Mouse (Mus musculus): Measurements from ENCODE around the gene Ucp2.

Ucp2 gene

GRCm38 (mm10) chr7:100503076-100503475, 9.9 kb downstream of the Ucp2 start:
- no peak for DNase-seq (ENCODE audit: low read depth, low spot score)

DNA sequence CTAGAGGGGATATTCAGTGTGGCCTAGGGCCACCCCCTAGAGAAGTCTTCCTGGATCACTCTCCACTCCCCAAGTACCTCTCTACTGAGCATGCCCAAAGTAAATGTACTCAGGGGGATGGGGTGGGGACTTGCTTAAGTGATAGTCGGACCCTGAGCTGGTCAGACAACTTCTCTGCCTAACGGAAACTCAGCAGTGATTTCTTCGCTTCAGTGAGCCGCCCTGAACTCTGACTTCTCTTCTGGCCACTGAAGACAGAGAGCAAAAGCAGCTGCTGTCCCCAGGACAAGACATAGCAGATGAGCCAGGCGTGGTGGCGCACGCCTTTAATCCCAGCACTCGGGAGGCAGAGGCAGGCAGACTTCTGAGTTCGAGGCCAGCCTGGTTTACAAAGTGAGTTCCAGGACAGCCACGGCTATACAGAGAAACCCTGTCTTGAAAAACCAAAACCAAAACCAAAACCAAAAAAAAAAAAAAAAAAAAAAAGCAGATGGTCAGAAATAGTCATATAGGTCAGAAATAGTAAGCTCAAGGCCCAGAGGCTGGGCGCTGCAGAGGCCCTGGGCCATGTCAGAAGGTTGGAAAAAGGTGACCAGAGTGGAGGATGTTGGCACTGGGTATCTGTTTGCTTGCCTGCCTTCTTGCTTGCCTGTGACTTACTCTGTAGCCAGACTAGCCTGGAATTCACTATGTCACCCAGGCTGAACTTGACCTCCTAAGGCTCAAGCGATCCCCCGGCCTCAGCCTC, 11.8 kb downstream of the Ucp2 start:
- no peak for DNase-seq (ENCODE audit: low read depth, low spot score)

DNA sequence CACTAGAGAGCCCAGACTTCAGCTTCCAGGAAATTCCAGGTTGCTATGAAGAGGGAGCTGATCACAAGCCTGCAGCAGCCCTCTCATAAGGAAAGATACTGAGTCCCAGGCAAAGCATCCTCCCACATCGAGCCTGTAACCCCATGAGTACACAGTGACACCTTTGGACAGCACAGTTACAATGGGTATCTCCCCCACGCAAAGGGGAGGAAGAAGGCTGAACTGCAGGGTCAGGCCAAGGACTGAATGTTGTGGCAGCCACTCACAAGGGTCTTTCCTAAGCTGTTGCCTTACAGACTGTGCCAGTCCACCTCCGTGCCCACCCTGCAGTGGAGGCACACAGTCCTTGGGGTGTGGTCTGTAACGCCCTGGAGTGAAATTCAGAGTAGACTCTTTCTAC, 13.4 kb downstream of the Ucp2 start:
- DNase-seq (ENCODE audit: low read depth, low spot score): no peak

DNA sequence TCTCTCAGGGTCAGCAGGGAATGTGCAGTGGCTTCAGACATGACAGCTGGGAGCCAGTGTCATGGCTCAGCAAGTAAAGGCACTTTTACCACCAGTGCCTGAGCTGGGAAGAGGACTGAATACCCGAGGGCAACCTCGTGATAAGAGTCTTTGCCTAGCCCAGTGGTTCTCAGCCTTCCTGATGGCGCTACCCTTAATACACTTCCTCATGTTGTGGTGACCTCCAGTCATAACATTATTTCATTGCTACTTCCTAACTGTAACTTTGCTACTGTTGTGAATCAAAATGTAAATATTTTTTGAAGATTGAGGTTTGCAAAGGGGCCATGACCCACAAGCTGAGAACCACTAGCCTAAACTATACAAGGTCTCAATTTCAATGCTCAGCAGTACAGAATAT, 15.5 kb downstream of the Ucp2 start:
- no peak for DNase-seq (ENCODE audit: low read depth, low spot score)

- peak; percentile 42 for DNase-seq (ENCODE audit: low read depth, low spot score)
Observed at GRCm38 (mm10) chr7:100511602-100512001, 18.5 kb downstream of the Ucp2 start.

DNA sequence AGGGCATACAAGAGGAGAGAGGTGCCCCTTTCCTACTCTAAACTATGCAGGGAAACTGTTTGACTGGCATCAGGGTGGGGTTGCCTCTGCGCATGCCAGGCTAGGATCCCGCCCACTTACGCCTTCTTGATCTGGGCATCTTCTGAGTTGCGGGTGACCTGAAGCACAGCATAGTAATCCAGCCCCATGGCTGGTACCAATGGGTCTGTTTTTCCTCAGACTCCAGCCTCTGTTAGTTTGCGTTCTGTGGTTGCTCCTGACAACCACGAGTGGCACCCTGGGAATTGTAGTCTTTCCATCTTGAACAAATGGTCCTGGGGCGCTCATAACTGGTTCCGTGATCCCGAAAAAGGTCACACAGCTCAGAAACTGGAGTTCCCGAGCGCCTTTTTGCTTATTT, 21.4 kb downstream of the Ucp2 start, which contains the start of gene Dnajb13:
Gene Dnajb13, minus strand, starts transcription at position 388 of the 400 bp plus-strand sequence.
- DNase-seq (ENCODE audit: low read depth, low spot score): peak; percentile 68

DNA sequence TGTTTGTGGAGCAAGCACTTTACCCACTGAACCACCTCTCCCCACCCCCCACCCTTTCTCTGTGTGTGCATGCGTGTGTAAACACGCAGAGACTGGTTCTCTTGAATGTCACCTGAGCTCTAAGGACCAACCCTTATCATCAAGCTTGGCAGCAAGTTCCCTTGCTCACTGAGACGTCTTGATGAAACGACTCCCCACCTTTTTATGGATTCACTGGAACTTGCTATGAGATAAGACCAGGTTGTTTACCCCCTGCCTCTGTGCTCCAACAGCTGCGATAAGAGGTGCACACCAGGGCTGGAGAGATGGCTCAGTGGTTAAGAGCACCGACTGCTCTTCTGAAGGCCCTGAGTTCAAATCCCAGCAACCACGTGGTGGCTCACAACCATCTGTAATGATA, 27.1 kb downstream of the Ucp2 start:
- DNase-seq (ENCODE audit: low read depth, low spot score): no peak

GRCm38 (mm10) chr7:100520663-100521285, 27.6 kb downstream of the Ucp2 start:
- DNase-seq (ENCODE audit: low read depth, low spot score): peak; percentile 88

DNA sequence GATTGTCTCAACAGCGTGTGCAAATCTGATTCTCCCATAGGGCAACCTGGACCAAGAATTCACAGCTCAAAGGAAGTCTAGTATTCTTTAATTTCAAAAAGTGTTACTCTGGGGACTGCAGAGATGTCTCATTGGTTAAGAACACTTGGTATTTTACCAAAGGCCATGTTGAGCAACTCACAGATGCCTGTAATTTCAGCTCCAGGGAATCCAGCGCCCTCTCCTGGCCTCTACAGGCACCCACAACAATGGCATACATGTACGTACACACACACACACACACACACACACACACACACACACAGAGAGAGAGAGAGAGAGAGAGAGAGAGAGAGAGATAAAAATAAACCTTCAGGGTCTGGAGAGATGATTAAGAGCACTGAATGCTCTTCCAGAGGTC, 29.1 kb downstream of the Ucp2 start:
- DNase-seq (ENCODE audit: low read depth, low spot score): peak; percentile 74

DNA sequence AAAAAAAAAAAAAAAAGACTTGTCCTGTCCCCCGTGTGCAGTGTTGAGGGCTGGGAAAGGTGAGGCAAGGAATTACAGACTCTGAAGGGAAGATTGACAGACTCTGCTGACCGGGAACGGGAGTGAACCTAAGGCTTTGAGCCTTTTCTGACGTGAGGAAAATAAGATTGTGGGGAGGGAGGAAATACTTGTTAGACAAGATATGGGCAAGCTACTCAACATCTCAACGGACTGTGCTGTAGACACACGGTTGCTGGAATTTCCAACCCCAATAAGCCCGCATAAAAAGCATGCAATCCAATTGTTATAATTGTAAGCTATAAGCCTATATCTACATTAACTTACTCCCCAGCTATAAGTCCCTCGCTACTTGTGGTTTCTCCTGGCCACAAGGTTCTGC, 31.5 kb downstream of the Ucp2 start:
- no peak for DNase-seq (ENCODE audit: low read depth, low spot score)

GRCm38 (mm10) chr7:100530766-100531165, 37.6 kb downstream of the Ucp2 start:
- DNase-seq (ENCODE audit: low read depth, low spot score): no peak

DNA sequence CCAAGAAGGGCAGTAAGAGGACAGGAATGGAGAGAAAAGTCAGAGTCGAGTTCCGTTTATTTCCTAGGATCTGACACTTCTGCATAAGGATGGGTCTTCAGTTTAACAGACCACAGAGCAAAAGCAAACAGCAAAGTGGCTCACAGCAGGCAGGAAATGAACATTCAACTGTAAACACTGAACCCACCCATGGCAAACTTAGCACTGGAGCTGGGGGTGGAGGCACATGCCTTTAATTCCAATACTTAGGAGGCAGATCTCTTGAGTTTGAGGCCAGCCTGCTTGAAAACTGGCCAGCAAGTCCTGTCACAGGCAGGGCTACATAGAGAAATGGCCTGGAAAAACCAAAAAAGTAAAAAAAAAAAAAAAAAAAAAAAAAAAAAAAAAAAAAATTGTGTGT, 40.4 kb downstream of the Ucp2 start:
- peak; percentile 32 for DNase-seq (ENCODE audit: low read depth, low spot score)

DNA sequence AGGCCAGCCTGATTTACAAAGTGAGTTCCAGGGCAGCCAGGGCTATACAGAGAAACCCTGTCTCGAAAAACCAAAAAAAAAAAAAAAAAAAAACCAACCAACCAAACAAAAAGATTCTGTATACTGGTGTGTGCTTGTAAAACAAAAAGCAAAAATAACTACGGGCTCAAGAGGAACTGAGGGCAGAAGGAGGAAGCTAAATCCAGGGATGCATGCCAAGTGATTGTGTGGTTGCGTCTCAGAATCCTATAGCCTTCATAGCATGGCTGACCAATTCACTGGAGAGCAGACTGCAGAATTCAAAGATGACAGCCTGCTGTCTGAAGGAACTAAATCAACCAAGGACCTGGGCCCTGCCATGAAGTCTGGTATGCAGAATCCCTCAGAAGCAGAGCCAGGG, 41.1 kb downstream of the Ucp2 start:
- no peak for DNase-seq (ENCODE audit: low read depth, low spot score)

DNA sequence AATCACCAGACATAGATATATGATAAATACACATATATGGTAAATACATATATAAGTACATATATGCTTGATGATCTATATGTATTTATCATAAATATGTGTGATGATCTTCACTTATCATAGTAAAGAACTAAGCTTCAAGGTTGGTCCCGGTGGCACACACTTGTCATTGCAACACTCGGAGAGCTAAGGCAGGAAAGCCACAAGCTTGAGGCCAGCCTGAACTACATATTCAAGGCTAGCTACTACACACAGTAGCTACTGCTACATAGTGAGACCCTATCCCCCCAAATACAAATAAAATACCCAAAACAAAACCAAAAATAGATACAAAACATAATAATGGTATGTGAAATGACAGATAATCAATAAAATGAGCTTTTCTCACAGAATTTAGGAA, 42.7 kb downstream of the Ucp2 start:
- DNase-seq (ENCODE audit: low read depth, low spot score): no peak

- peak; percentile 98 for DNase-seq (ENCODE audit: low read depth, low spot score)
Observed at GRCm38 (mm10) chr7:100536804-100537518, 43.8 kb downstream of the Ucp2 start, which contains the start of gene Coa4. Gene Coa4, plus strand, starts transcription at chr7:100537071.

GRCm38 (mm10) chr7:100537519-100537902, 44.4 kb downstream of the Ucp2 start:
- DNase-seq (ENCODE audit: low read depth, low spot score): no peak

- no peak for DNase-seq (ENCODE audit: low read depth, low spot score)
Observed at GRCm38 (mm10) chr7:100539516-100539915, 46.4 kb downstream of the Ucp2 start.

DNA sequence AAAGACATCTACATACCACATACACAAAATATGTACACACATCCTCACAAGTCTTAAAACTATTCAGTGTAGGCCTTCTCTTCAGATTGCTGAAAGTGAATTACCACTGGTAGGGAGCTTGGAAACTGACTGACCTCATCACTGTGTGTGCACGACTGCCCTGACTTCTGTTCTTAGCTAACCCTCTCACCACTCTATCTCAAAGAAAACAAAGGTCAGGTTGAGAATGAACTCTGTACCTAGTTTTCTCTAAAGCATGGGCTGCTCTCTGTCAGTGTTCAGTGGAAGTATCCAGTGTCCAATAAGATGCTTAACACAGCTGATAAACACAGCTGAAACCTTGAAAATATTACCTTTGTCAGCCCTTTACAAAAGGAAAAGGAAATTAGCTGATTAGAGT, 51.3 kb downstream of the Ucp2 start:
- no peak for DNase-seq (ENCODE audit: low read depth, low spot score)

GRCm38 (mm10) chr7:100547631-100548030, 54.5 kb downstream of the Ucp2 start:
- no peak for DNase-seq (ENCODE audit: low read depth, low spot score)

- no peak for DNase-seq (ENCODE audit: low read depth, low spot score)
Observed at GRCm38 (mm10) chr7:100549796-100550195, 56.7 kb downstream of the Ucp2 start.

GRCm38 (mm10) chr7:100550338-100551007, 57.3 kb downstream of the Ucp2 start:
- DNase-seq (ENCODE audit: low read depth, low spot score): peak; percentile 56

All from ZHBTc4 (cell line).